Mouse (Mus musculus) G1E (cell line): Measurements from ENCODE around the gene Apol9b.

Experiments
- CTCF ChIP-seq: IDR thresholded peaks from 2 replicates; pipeline ENCODE4 v1.5.1; 2012; ENCODE audit warnings: low read depth, low read length, inconsistent platforms, mixed read lengths
- GATA1 ChIP-seq: IDR thresholded peaks from 2 replicates; pipeline ENCODE4 v1.6.1; 2012; ENCODE audit warnings: borderline replicate concordance, low read length, inconsistent platforms, mixed read lengths
- GATA2 ChIP-seq: IDR thresholded peaks from 2 replicates; pipeline ENCODE4 v1.6.1; 2012; ENCODE audit warnings: low read depth, low read length, inconsistent platforms, borderline replicate concordance
- POLR2AphosphoS5 ChIP-seq: IDR thresholded peaks from 2 replicates; pipeline ENCODE4 v1.6.1; 2012; ENCODE audit warnings: low read depth, low read length, inconsistent platforms; ENCODE audit not compliant: insufficient replicate concordance
- TAL1 ChIP-seq: conservative IDR thresholded peaks from 2 replicates; pipeline ENCODE4 v1.6.1; 2012; ENCODE audit warnings: low read depth, low read length, inconsistent platforms, mixed read lengths

DNA sequence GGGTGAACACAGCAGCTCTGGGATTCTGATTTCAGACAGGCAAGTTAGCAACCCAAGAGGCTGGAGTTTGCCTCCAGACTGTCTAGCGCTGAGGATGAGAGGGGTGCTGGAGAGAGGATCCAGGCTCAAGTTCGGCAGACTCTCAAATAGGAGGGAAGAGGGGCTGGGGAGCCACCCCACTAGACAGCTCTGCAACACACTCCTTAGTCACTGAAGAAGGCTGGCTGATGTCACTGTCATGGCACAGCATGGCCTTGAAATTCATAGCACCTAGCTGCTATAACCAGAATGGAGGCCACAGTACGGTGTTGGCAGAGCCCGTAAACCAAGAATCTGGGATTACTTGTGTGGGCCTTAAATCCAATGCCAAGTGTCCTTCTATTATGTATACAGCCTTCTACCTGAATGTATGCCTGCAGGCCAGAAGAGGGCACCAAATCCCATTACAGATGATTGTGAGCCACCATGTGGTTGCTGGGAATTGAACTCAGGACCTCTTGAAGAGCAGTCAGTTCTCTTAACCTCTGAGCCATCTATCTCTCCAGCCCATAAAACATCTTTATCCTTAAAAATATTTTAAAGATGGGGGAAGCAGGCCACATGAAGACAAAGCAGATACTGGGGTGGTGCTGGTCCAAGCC lies 28.9 kb downstream of the Apol9b start:
- no peak for TF ChIP-seq GATA1
- TF ChIP-seq CTCF = no peak
- TF ChIP-seq TAL1 = no peak
- TF ChIP-seq GATA2 = no peak
- TF ChIP-seq POLR2AphosphoS5 = no peak
